Mouse (Mus musculus): Measurements from ENCODE around the gene Patz1. TPM values are rescaled to one million over a fixed set of nuclear protein-coding genes. Genes with fewer than 3 reads are reported as not detected.
A peak's percentile ranks its signal among the peaks of the same experiment; 100 is the strongest.

Gene Patz1
- polyA plus RNA-seq, 1 experiment from 2014 or later: 51.0 TPM

DNA sequence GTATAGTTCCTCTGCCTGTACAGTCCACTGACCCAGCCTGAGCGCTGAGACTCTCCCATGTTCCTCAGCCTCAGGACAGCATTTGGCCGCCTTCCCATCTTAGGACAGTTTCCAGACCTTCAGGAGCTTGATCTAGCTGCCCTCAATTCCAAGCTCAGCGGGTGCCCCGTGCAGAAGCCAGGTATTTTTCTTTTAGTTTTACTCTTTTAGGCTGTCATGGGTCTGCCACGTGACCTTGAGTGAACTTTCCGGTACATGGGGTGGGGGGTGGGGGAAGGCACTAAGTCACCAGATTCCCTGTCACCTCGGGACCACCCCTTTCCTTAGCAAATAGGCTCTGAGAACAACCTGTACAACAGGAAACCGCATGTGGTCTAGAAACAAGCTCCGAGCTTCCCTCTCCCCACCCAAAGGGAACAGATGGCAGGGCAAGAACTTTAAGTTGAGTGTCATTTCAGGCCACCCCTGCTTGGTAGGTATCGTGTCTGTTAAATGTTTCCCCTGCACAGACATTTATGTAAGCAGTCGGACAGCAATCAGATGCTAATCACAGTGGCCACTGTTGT is 47.1 kb downstream of the Patz1 start:
- Histone ChIP-seq H3K4me1 (replicated peaks; ENCODE audit: insufficient read depth, low read length) (peaks cover 5% of the 10 kb centered on the region), H3K9me3 (replicated peaks; ENCODE audit: low read length) (no peaks in the 10 kb centered on the region), H3K4me3 (replicated peaks; ENCODE audit: low read depth, low read length) (no peak overlapping the region), H3K4me2 (ENCODE audit: low read length) (peak overlapping the region; percentile 11; the same call in 1 of the 2 replicates), H3K36me3 (ENCODE audit: insufficient read depth, low read length) (no peaks in the 10 kb centered on the region), H3K27me3 (ENCODE audit: insufficient read depth, low read length) (no peaks in the 10 kb centered on the region), H3K9ac (ENCODE audit: low read depth, low read length) (no peak overlapping the region), H3K27ac (no peak overlapping the region)
- TF ChIP-seq CTCF (IDR thresholded peaks at IDR 0.05; ENCODE audit: low read depth): no peak
- ATAC-seq (replicated peaks; ENCODE audit: low FRiP score, low read depth): no peak
- peak; percentile 47 for DNase-seq (ENCODE audit: low spot score)
- 33% methylated on average over 11 of the region's 11 CpGs for WGBS

DNA sequence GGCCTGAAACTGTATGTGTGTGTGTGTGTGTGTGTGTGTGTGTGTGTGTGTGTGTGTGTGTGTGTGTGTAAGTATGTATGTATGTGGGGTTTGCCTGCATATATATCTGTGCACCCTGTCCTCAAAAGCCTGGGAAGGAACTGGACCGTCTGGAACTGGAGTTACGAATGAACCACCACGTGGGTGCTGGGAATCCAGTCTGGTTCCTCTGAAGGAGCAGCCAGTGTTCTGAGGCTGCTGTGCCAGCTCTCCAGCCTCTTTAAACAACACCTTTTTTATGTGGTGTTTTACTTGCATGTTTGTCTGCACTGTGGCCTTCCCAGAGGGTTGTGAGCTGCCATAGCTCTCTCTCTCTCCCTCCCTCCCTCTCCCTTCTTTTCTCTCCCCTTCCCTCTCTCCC is 47.9 kb downstream of the Patz1 start:
- Histone ChIP-seq H3K27me3 (ENCODE audit: insufficient read depth, low read length) (no peaks in the 10 kb centered on the region), H3K9ac (ENCODE audit: low read depth, low read length) (no peak overlapping the region), H3K36me3 (ENCODE audit: insufficient read depth, low read length) (no peaks in the 10 kb centered on the region), H3K27ac (no peak overlapping the region), H3K4me1 (replicated peaks; ENCODE audit: insufficient read depth, low read length) (no peaks in the 10 kb centered on the region), H3K4me3 (replicated peaks; ENCODE audit: low read depth, low read length) (no peak overlapping the region), H3K9me3 (replicated peaks; ENCODE audit: low read length) (no peaks in the 10 kb centered on the region), H3K4me2 (ENCODE audit: low read length) (no peak overlapping the region)
- DNase-seq (ENCODE audit: low spot score) (no peak), ATAC-seq (replicated peaks; ENCODE audit: low FRiP score, low read depth) (no peak)
- no peak for TF ChIP-seq CTCF (IDR thresholded peaks at IDR 0.05; ENCODE audit: low read depth)
- 87% methylated on average over 3 of the region's 3 CpGs for WGBS

DNA sequence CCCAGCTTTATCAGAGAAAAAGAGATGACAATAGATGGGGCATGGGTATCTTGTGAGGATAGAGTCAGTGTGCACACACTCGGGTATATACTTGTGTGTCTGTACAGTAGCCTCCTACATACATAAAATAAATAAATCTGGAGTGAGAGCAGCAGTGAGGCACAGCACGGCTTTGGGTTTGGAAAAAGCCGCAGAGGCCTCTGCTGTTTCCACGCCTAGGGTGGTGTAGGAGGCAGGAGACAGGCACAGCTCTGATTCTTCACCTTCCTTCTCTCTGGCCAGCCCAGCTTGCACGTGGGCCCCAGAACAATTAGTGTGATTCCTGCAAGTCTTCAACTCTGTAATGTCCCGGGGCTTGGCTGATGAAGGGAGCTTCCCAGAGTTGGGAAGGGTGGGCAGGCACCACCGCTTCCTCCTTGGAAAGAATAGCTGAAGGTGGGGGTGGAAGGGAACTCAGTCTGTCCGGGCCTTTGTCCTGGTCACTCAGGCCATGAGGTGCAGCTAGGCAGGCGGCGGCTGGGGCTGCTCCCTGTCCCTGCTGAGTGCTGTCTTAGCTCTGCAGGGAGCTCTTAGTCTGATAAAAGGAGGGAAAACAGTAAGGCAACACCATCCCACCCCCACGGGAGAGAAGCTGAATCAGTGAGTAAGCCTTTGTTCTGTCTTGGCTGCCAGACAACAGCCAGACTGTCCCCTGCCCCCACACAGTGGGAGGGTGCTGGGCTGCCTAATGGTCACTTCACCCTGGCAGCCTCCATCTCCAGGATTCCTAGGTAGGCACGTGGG is 48.7 kb downstream of the Patz1 start:
- WGBS: 20% methylated on average over 12 of the region's 12 CpGs
- Histone ChIP-seq H3K27me3 (ENCODE audit: insufficient read depth, low read length) (no peaks in the 10 kb centered on the region), H3K36me3 (ENCODE audit: insufficient read depth, low read length) (no peaks in the 10 kb centered on the region; the same call in 1 of the 2 replicates), H3K9ac (ENCODE audit: low read depth, low read length) (0 out of 2 replicates have a peak overlapping the region, but pooled peaks have one; percentile 5), H3K27ac (peak overlapping the region; percentile 52), H3K4me1 (replicated peaks; ENCODE audit: insufficient read depth, low read length) (no peaks in the 10 kb centered on the region), H3K4me2 (ENCODE audit: low read length) (no peak overlapping the region), H3K4me3 (replicated peaks; ENCODE audit: low read depth, low read length) (no peak overlapping the region), H3K9me3 (replicated peaks; ENCODE audit: low read length) (no peaks in the 10 kb centered on the region)
- no peak for TF ChIP-seq CTCF (IDR thresholded peaks at IDR 0.05; ENCODE audit: low read depth)
- DNase-seq (ENCODE audit: low spot score): peak; percentile 50
- ATAC-seq (replicated peaks; ENCODE audit: low FRiP score, low read depth): peak; percentile 61

- no peak overlapping the region for H3K9ac ChIP-seq (ENCODE audit: low read depth, low read length)
- no peak overlapping the region for H3K4me3 ChIP-seq (replicated peaks; ENCODE audit: low read depth, low read length)
- H3K27ac ChIP-seq: peak overlapping the region; percentile 52; the same call in 1 of the 2 replicates
- TF ChIP-seq CTCF (IDR thresholded peaks at IDR 0.05; ENCODE audit: low read depth): no peak
- ATAC-seq (replicated peaks; ENCODE audit: low FRiP score, low read depth) (peak; percentile 19), DNase-seq (ENCODE audit: low spot score) (no peak)
- no peaks in the 10 kb centered on the region; the same call in 1 of the 2 replicates for H3K36me3 ChIP-seq (ENCODE audit: insufficient read depth, low read length)
- H3K9me3 ChIP-seq (replicated peaks; ENCODE audit: low read length): no peaks in the 10 kb centered on the region
- WGBS: 66% methylated on average over 5 of the region's 5 CpGs
- H3K4me2 ChIP-seq (ENCODE audit: low read length): no peak overlapping the region
- H3K4me1 ChIP-seq (replicated peaks; ENCODE audit: insufficient read depth, low read length): no peaks in the 10 kb centered on the region
- no peaks in the 10 kb centered on the region for H3K27me3 ChIP-seq (ENCODE audit: insufficient read depth, low read length)
Measured at GRCm38 (mm10) chr11:3337961-3338360, 49.3 kb downstream of the Patz1 start.

GRCm38 (mm10) chr11:3341476-3341875 is 52.8 kb downstream of the Patz1 start:
- Histone ChIP-seq H3K4me2 (ENCODE audit: low read length) (no peak overlapping the region), H3K4me3 (replicated peaks; ENCODE audit: low read depth, low read length) (no peak overlapping the region), H3K27ac (no peak overlapping the region), H3K4me1 (replicated peaks; ENCODE audit: insufficient read depth, low read length) (no peaks in the 10 kb centered on the region), H3K9me3 (replicated peaks; ENCODE audit: low read length) (no peaks in the 10 kb centered on the region), H3K27me3 (ENCODE audit: insufficient read depth, low read length) (no peaks in the 10 kb centered on the region), H3K9ac (ENCODE audit: low read depth, low read length) (no peak overlapping the region), H3K36me3 (ENCODE audit: insufficient read depth, low read length) (peaks cover 25% of the 10 kb centered on the region; the same call in 1 of the 2 replicates)
- WGBS: 77% methylated on average over 5 of the region's 5 CpGs
- no peak for ATAC-seq (replicated peaks; ENCODE audit: low FRiP score, low read depth)
- TF ChIP-seq CTCF (IDR thresholded peaks at IDR 0.05; ENCODE audit: low read depth): no peak
- DNase-seq (ENCODE audit: low spot score): no peak

DNA sequence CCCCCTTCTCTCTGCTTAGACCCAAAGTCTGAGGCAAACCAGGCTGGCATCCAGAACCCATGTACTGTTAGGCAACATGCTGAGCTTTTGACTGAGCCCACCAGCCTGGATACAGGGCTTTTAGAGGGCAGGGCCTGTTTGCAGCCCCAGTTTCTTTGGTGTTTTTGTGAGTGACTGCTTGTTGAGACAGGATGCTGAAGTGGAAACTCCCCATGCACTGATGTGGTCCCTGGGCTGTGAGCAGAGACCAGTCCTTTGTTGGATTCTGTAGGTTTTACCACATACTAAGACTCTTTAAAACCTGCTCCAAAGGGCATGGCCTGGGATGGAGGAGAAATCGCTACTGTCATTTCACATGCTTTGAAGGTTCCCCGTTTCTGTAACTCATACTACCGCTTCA is 56.2 kb downstream of the Patz1 start:
- H3K4me2 ChIP-seq (ENCODE audit: low read length): no peak overlapping the region
- no peak for TF ChIP-seq CTCF (IDR thresholded peaks at IDR 0.05; ENCODE audit: low read depth)
- no peaks in the 10 kb centered on the region for H3K9me3 ChIP-seq (replicated peaks; ENCODE audit: low read length)
- H3K36me3 ChIP-seq (ENCODE audit: insufficient read depth, low read length): peaks cover 25% of the 10 kb centered on the region; the same call in 1 of the 2 replicates
- H3K27me3 ChIP-seq (ENCODE audit: insufficient read depth, low read length): no peaks in the 10 kb centered on the region
- DNase-seq (ENCODE audit: low spot score) (no peak), ATAC-seq (replicated peaks; ENCODE audit: low FRiP score, low read depth) (no peak)
- no peak overlapping the region for H3K9ac ChIP-seq (ENCODE audit: low read depth, low read length)
- H3K4me3 ChIP-seq (replicated peaks; ENCODE audit: low read depth, low read length): no peak overlapping the region
- 89% methylated on average over 3 of the region's 3 CpGs for WGBS
- peaks cover 18% of the 10 kb centered on the region for H3K4me1 ChIP-seq (replicated peaks; ENCODE audit: insufficient read depth, low read length)
- H3K27ac ChIP-seq: no peak overlapping the region

Measured in kidney, postnatal 0 days (tissue).